Mouse (Mus musculus): ENCODE measurements around the gene Iapp.
A peak's percentile ranks its signal among the peaks of the same experiment; 100 is the strongest.
"Not testable (repeated sequence)": the region's sequence is repeated elsewhere in the genome, so short reads cannot be mapped to it uniquely, and the experiment has no call there.

Iapp gene

DNA sequence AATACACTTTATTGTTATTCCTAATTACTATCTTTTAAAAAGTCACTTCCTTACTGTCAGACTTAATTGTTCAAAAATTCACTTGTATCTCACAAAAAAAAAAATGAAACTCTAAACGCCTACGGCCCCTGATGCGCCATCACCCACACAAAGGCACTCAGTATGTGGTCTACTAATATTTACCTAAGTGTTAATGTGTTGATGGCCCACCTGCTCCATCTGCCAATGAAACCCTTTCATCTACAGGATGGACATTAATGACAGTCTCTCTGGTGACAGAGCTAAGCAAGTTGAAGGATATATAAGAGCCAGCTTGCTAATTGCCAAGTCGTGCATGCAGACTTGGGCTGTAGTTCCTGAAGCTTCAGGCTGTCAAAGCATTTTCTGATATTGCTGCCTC is at the start of gene Iapp:
Gene Iapp (plus strand): TSS at position 326 of the 400 bp plus-strand sequence.
- DNase-seq (ENCODE audit: low read depth, low spot score): no peak

DNA sequence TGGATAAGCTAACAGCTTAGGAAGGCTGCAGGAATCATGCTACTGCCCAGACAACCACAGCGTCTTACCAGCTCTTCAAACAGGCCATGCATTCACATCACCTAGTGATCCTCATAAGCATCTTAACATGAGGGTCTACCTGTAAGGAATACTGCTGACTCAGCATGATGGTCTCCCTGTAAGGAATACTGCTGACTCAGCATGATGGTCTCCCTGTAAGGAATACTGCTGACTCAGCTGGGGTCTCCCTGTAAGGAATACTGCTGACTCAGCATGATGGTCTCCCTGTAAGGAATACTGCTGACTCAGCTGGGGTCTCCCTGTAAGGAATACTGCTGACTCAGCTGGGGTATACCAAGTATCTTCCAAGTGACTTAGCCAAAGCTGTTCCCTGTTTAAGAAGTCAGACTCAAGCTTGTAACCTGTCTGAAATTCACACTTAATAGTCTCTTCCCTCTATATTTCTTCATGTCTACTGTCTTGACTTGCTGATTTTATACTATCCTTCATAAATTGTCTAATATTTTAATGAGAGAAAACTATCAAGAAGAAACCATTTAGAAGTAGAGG is 47.4 kb upstream of the Iapp start:
- DNase-seq (ENCODE audit: low read depth, low spot score): not testable (repeated sequence)

DNA sequence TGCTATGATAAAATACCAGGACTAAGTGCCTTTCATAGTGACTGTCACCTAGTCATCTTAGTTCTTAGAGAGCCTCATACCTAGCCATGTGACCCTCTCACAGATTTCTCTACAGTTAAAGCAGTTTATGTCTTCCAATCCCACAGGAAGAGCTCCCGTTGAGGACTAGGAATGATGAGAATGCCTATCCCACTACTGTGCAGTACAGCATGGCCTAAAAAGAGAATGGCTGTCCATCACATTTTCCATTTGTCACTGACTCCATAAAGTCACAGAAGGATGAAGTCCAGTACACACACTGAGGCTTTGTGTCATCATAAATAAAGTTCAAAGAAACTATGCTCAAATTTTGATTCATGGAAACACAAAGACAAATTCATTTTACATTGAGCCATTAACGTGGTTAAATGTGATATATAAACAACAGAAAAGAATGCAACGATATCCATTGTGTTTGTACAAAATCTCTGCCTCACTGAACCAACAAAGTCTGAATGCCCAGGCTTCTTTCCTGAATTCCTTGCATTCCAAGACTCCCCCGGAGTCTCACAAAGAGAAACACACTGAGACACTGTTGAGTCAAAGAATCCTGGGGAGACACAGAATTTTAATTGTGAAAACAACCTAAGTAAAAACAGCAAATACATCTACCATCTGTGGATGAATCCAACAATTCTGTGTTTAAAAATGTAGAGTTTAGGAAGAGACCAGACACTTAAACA is 22.3 kb upstream of the Iapp start:
- DNase-seq (ENCODE audit: low read depth, low spot score): no peak

DNA sequence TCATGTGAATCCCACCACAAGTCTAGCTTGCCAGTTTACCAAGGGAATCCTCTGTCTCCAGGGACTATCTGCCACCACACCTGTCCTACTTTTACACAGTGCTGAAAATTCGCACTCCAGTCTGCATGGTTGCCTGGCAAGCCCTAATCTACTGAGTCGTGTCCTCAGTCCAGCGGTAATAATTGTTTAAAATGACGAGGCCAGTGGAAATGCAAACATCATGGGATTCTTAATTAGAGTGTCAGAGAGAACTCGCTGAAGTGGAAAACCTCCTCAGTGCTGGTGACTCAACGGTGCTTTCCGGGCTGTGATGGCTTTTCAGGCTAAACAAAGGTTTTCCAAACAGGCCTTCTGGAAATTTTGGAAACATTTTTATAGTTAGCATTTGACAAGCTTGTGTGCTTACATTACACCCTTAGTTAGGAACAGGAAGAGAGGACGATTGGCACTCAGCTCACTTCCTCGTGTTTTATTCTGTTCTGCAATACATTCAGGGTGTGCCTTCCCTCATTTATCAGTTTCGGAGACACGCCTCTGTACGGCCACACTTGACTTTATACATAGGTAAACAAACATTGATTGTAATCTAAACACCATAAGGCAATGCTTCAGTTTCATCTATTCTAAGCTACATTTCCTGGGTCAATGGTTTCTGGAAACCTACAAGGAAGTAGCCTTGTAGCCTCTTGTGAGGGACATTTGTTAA is 8.7 kb upstream of the Iapp start:
- no peak for DNase-seq (ENCODE audit: low read depth, low spot score)

DNA sequence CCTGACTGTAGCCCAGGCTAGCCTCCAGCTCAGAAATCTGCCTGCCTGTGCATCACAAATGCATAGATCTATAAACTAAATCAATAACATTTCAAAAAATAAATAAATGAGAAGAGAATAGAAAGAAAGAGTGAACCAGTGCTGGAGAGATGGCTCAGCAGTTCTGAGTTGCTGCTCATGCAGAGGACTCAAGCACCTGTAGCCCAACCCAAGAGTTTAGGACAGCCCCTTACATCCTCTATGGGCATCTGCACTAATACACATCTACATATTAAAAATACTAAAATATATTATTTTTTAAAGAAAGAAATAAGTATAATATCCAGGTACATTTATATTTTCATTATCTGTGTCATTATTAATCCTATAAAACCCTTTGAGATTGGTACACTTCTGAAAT is 6.9 kb downstream of the Iapp start:
- DNase-seq (ENCODE audit: low read depth, low spot score): no peak

DNA sequence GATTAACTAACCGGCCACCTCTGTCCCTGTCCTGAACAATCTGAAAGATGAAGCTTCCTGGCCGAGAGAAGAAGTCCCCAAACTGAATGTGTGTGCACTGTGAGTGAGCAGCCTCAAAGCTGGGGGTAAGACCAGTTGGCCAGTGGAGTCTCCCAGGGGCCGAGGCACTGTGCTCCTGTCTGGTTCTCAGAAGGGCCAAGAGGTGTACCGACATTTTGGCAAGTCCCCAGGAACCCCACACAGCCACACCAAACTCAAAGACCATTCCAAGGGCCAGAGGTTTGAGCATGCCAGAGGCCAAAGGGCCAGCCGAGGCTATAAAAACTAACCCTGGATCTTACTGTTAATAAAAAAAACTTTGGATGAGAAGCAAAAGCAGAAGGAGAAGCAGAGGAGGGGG is 16.1 kb downstream of the Iapp start:
- no peak for DNase-seq (ENCODE audit: low read depth, low spot score)

DNA sequence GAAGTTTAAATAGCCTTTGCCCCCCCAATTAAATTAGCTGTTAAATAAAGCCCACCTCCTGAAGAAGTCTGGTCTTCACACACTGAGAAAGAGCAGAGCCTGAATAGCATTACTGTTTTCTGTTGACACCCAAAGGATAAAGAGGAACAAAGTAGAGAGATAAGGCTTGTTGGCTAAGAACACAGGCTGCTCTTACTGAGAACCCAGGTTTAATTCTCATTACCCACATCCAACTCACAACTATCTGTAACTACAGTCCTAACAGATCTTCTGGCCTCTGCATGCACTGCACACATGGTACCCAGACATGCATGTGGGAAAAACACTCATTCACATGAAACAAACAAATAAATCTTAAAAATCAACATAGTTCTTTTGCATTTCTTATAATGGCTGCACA is 18.9 kb downstream of the Iapp start:
- DNase-seq (ENCODE audit: low read depth, low spot score): no peak

DNA sequence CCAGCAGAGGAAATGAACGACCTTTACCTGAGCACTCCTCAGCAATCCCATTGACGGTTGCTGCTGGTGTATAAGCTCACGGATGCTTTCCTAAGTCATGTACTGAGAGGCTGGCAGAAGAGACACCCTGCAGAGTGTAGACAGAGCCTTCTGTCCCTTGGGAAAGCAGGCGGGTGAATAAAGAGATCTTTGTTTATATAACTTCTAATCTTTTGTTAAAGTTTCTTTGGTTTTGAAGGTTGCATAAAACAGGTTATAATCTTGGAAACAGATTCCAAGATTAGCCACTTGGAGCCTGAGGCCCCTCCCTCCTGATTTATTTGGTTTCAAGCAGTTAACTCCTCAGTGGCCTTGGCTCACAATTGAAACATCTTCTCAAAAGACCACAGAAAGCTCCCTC is 24.7 kb downstream of the Iapp start, which contains the start of gene Slco1a5:
Gene Slco1a5 (minus strand): TSS at position 101 of the 400 bp plus-strand sequence.
- no peak for DNase-seq (ENCODE audit: low read depth, low spot score)

DNA sequence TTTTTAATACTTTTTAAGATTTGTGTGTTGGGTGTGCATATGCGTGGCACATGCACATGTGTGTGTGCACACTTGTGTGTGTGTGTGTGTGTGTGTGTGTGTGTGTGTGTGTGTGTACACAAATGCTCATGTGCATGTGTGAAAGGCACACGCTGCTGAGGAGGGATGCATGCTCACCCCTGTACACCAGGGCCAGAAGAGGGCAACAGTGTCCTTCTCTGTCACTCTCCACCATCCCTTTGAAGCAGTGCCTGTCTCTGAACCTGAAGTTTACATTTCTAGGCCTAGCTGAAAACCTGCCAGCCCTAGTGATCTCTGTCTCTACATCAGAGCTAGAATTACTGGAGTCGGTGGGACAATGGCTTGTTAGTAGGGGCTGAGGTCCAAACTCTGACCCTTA is 28.4 kb downstream of the Iapp start:
- DNase-seq (ENCODE audit: low read depth, low spot score): no peak

DNA sequence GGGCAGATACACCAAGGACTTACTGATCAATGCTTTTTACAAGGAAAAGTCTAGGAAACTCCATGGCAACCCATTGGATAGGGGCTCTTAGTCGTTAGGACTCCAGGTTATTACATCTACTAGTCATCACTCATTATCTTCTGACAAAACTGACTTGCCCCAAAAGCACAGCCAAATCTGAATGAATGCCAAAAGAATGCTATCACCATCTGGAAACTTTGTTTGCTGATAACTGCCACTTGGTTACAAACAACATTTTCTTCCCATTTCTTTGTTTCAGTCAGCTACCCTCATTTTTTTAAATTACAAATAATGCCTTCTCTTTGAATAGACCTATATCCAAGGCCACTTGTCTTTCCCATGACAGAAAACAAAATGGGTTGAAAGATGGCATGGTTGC is 31.0 kb downstream of the Iapp start:
- DNase-seq (ENCODE audit: low read depth, low spot score): no peak

DNA sequence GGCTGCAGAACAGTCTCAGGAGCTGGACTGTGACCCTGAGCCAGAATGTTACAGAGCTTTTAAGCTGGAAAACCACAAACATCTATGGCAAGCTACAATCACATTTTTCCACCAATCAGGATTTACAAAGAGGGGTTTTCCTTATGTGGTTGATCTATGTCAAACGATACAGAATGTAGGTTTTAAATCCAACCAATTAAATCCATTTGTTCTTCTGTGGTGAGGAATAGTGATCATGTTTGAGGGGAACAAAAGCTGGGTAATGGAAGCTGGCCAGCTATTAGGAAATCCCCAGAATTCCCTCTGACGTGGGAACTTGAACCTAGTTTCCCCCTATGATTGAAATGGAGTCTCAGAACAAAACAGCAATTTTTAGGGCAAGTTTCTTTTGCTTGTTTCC is 40.7 kb downstream of the Iapp start:
- DNase-seq (ENCODE audit: low read depth, low spot score): no peak

DNA sequence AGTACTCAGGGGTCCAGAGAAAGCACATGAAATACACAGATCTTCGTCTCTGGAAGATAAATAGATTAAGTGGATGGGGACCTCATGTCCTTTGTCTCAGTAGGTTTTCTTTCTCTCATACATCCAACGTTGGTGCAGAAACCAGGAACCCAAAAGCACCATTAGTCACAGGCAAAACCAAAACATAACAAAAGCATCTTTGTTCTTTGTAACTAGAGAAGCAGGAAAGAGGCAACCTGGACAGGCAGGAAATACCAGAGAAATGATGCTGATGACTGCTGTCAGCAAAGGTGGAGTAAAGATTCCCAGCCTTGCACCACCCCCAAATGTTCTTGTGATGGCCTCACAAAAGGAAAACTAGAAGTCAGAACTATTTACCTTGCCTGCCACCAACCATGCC is 41.4 kb downstream of the Iapp start:
- DNase-seq (ENCODE audit: low read depth, low spot score): no peak

DNA sequence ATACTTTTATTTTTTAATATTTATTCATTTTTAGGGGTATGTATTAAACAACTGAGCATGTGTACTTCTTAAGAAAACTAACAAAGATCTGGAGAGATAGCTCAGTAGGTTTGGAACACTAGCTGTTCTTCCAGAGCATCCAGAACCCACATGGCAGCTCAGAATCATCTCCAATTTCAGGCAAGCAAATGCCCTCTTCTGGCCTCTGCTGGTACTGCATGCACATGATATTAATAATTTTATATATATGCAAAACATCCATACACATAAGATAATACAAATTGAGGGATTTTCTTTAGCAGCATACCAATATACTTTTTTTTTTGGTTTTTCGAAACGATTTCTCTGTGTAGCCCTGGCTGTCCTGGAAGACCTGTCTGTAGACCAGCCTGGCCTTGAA is 45.3 kb downstream of the Iapp start:
- DNase-seq (ENCODE audit: low read depth, low spot score): peak; percentile 41

DNA sequence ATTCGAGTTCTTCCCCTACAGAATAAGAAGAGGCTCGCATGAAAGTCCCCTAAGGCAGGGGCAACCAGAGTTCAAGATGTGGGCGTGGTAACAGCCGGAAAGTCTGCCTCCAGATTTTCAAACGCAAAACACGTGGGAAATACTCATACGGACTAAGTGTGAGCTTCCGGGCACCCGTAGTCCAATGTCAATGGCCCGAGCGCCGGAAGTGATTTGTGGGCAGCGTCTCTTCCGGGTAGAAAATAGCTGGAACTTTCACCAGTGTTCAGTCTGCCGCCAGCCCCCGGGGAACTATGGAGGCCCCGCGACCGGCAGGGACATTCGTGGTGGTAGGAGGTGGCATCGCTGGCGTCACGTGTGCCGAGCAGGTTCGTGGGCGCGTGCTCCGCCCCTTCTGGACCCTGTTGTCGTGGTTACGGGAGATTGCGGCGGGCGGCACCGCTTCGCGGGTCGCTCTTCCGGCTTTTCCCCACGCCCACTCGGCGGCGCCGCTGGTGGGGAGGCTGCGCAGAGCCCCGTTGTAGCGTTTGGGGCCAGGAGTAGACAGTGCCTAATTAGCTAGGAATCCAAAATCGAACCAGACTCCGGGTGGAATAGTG is 47.3 kb downstream of the Iapp start, which contains the start of gene Pyroxd1:
Gene Pyroxd1 (plus strand): TSS at position 215 of the 599 bp plus-strand sequence.
- peak; percentile 52 for DNase-seq (ENCODE audit: low read depth, low spot score)

DNA sequence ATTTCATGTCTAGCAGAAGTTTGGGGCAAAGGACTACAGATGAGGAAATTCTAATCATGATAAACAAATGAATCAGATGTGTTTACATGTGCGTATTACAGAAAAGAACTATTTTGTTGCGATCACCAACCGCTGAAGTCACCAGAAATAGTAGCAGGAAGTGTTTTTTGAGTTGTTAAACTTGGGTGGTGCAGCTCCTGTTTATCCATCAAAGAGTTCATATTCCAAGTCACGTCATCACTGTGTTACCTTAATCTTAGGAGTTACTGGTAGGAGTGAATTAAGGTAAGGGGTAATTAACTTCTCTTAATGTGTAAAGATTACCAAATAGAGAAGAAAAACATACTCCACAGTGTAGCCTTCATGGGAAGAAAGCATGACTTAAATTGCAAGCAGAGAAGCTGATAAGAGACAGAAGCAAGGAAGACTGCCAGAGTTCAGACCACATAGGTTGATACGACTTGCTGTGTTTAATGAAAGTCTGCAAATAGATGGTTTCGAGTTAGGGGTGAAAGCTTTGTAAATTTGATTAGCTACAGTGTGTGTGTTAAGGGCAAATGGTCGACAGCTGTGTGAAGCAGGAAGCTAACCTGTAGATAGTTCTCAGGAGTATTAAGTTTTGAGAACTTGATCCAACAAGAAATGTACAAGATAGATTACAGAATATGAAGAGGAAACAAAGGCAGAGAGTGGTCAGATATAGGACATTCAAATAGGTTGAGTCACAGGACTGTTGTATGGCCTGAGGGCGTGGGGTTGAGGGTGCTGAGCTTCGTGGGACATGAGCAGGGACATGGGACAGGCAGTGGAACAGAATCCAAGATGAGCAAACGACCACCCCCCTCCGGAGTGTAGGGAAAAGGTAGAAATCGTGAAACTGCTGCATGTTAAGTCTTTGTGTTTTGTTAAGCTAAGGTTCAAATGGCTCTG is 48.2 kb downstream of the Iapp start:
- no peak for DNase-seq (ENCODE audit: low read depth, low spot score)

DNA sequence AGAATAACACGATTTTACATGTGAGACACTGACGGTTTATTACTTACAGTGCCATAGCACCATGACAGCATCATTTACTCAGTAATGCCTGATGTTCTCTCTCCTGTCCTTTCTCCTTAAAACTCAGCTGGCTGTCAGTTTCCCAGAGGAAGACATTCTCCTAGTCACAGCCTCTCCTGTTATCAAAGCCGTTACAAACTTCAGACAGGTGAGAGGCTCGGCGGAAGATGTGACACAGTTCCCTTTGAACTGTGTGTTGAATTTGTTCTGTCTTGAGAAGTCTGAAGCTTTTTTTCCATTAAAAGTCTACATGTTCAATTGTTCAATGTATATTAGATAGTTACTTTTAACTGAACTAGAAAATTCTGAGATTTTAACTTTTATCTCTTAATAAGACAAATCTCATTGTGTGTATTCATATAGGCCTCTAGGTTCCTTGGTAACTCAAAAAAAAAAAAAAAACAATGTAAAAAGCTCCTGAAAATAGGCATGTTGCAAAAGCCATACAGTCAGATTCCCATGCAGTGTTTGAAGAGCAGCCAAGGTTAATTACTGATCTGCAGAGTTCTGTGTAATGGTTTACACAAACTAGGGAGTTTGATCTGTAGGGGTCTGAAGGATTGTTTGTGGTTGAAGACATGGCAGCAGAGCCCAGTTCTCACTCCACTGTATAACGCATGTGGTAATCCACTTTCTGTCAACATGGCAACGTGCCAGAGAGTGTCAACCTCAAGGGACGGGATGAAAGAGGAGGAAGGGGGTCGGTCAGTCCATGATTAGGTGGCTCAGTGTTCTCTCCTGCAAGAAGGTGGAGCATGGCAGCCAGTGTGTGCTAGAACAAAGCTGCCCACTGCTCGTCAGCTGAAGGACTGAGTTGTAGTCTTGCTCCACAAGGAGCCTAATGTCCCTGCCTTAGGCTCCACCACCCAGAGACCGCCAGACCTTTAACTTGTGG is 49.5 kb downstream of the Iapp start:
- DNase-seq (ENCODE audit: low read depth, low spot score): no peak

DNA sequence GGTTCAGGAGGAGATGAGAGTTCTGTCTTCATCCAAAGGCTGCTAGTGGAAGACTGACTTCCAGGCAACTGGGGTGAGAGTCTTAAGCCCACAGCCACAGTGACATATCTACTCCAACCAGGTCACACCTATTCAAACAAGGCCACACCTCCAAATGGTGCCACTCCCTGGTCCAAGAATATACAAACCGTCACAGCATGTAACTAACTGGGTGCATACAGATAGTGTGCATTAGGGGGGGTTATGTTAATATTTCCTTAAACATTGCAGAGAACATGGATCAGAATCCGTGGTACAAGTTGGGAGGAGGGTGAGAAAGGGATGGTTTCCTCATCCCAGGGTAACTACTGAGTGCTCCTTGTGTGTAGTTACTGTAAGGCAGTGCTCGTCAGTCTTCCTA is 53.9 kb downstream of the Iapp start:
- DNase-seq (ENCODE audit: low read depth, low spot score): not testable (repeated sequence)

All from c-Kit-negative CD71-positive TER-119-positive erythroid progenitor cells, embryonic 14.5 days (primary cell).